Mouse (Mus musculus) CH12.LX (cell line): ENCODE results near the gene Zc3hav1l. TPM values are rescaled to one million over a fixed set of nuclear protein-coding genes. Genes with fewer than 3 reads are reported as not detected.

ENCODE experiments used
- DNase-seq: peaks from one replicate; pipeline ENCODE4 v3.0.0-alpha.2; 2013; ENCODE audit errors: extremely low read depth
- H3K27ac ChIP-seq: 2 replicates; pipeline ENCODE4 v1.5.1; 2012; ENCODE audit warnings: low read depth, mild to moderate bottlenecking, control low read depth, moderate library complexity; ENCODE audit not compliant: insufficient read depth
- H3K27me3 ChIP-seq: replicated peaks from 2 replicates; pipeline ENCODE3; 2012; ENCODE audit warnings: inconsistent platforms
- H3K36me3 ChIP-seq, 2 experiments: replicated peaks in 1 of 2; 2 replicates each; pipeline versions ENCODE3 to v1.6.1; 2012; ENCODE audit warnings: inconsistent platforms in 1 of 2, low read length in 1 of 2, mild to moderate bottlenecking in 1 of 2, mixed read lengths in 1 of 2, moderate library complexity in 1 of 2; ENCODE audit not compliant: control insufficient read depth in 1 of 2, insufficient read depth in 1 of 2
- H3K4me1 ChIP-seq, 2 experiments: 2 replicates each; pipeline ENCODE4 v1.6.1; 2012; ENCODE audit warnings: inconsistent platforms in 1 of 2, moderate library complexity in 1 of 2; ENCODE audit not compliant: insufficient read depth in 2 of 2, control insufficient read depth in 1 of 2
- H3K4me2 ChIP-seq: 2 replicates; pipeline ENCODE4 v1.6.1; 2012; ENCODE audit warnings: low read depth, mild to moderate bottlenecking, control low read depth; ENCODE audit not compliant: poor library complexity, insufficient read depth, severe bottlenecking
- H3K4me3 ChIP-seq, 3 experiments: fragments of 150-350 bp in 1 of 3; sonication (generic) in 1 of 3; replicated peaks in 1 of 3; 2 replicates each; pipeline versions ENCODE3 to v1.5.1; 2011 to 2012; ENCODE audit warnings: low read depth in 2 of 3, low read length in 2 of 3, mild to moderate bottlenecking in 2 of 3, moderate library complexity in 2 of 3, control low read depth in 1 of 3, improper control_type of control experiment in 1 of 3, inconsistent platforms in 1 of 3, mixed read lengths in 1 of 3; ENCODE audit not compliant: poor library complexity in 1 of 3
- H3K79me2 ChIP-seq: replicated peaks from 2 replicates; pipeline ENCODE4 v1.6.1; 2012; ENCODE audit warnings: mild to moderate bottlenecking, moderate library complexity; ENCODE audit not compliant: control insufficient read depth, poor library complexity, insufficient read depth, severe bottlenecking; ENCODE audit errors: extremely low read depth
- H3K9ac ChIP-seq: 2 replicates; pipeline ENCODE4 v1.6.1; 2012; ENCODE audit warnings: low read depth, mild to moderate bottlenecking, control low read depth, moderate library complexity; ENCODE audit not compliant: insufficient read depth
- H3K9me3 ChIP-seq: replicated peaks from 2 replicates; pipeline ENCODE3; 2012; ENCODE audit warnings: low read length, inconsistent platforms, mixed read lengths
- CTCF ChIP-seq, 2 experiments: IDR thresholded peaks in 1 of 2; conservative IDR thresholded peaks in 1 of 2; 2 replicates each; pipeline ENCODE4 v1.5.1; 2011 to 2012; ENCODE audit warnings: low read depth in 2 of 2, low read length in 2 of 2, improper control_type of control experiment in 1 of 2, inconsistent platforms in 1 of 2, mild to moderate bottlenecking in 1 of 2, moderate library complexity in 1 of 2
- ETS1 ChIP-seq: conservative IDR thresholded peaks from 2 replicates; pipeline ENCODE4 v1.6.1; 2012; ENCODE audit warnings: low read depth, mild to moderate bottlenecking, inconsistent platforms, low read length, improper control_type of control experiment, moderate library complexity
- IRF4 ChIP-seq: IDR thresholded peaks from 2 replicates; pipeline ENCODE4 v1.6.1; 2014; ENCODE audit warnings: low read depth, mild to moderate bottlenecking, inconsistent platforms, low read length, improper control_type of control experiment
- JUND ChIP-seq: conservative IDR thresholded peaks from 2 replicates; pipeline ENCODE4 v1.6.1; 2011; ENCODE audit warnings: low read depth, low read length, improper control_type of control experiment
- KAT2A ChIP-seq: IDR thresholded peaks from 2 replicates; pipeline ENCODE4 v1.6.1; 2012; ENCODE audit warnings: low read length, improper control_type of control experiment, inconsistent platforms; ENCODE audit not compliant: insufficient replicate concordance
- MAX ChIP-seq: IDR thresholded peaks from 2 replicates; pipeline ENCODE4 v1.6.1; 2011; ENCODE audit warnings: low read length, improper control_type of control experiment
- MAZ ChIP-seq: IDR thresholded peaks from 2 replicates; pipeline ENCODE4 v1.6.1; 2012; ENCODE audit warnings: low read depth, mild to moderate bottlenecking, inconsistent platforms, low read length, improper control_type of control experiment, moderate library complexity
- MXI1 ChIP-seq: IDR thresholded peaks from 2 replicates; pipeline ENCODE4 v1.6.1; 2011; ENCODE audit warnings: mild to moderate bottlenecking, low read depth, low read length, improper control_type of control experiment
- NELFE ChIP-seq: IDR thresholded peaks from 2 replicates; pipeline ENCODE4 v1.6.1; 2011; ENCODE audit warnings: low read depth, low read length, improper control_type of control experiment
- NRF1 ChIP-seq: IDR thresholded peaks from 2 replicates; pipeline ENCODE4 v1.6.1; 2014; ENCODE audit warnings: low read depth, mild to moderate bottlenecking, inconsistent platforms, low read length, improper control_type of control experiment, moderate library complexity
- PAX5 ChIP-seq: IDR thresholded peaks from 2 replicates; pipeline ENCODE4 v1.6.1; 2012; ENCODE audit warnings: low read length, inconsistent platforms, mixed read lengths
- POLR2A ChIP-seq: IDR thresholded peaks from 2 replicates; pipeline ENCODE4 v1.6.1; 2011; ENCODE audit warnings: low read depth, mild to moderate bottlenecking, improper control_type of control experiment, low read length
- POLR2AphosphoS2 ChIP-seq: IDR thresholded peaks from 2 replicates; pipeline ENCODE4 v1.6.1; 2011; ENCODE audit warnings: low read depth, low read length, improper control_type of control experiment
- RAD21 ChIP-seq: IDR thresholded peaks from 2 replicates; pipeline ENCODE4 v1.6.1; 2011; ENCODE audit warnings: low read depth, mild to moderate bottlenecking, low read length, improper control_type of control experiment, moderate library complexity
- SMC3 ChIP-seq: IDR thresholded peaks from 2 replicates; pipeline ENCODE4 v1.6.1; 2011; ENCODE audit warnings: low read depth, low read length, improper control_type of control experiment
- TBP ChIP-seq: conservative IDR thresholded peaks from 2 replicates; pipeline ENCODE4 v1.6.1; 2011; ENCODE audit warnings: low read depth, low read length, improper control_type of control experiment
- UBTF ChIP-seq: IDR thresholded peaks from 2 replicates; pipeline ENCODE4 v1.6.1; 2012; ENCODE audit warnings: low read depth, mild to moderate bottlenecking, inconsistent platforms, low read length, improper control_type of control experiment, moderate library complexity
- USF2 ChIP-seq: conservative IDR thresholded peaks from 2 replicates; pipeline ENCODE4 v1.6.1; 2011; ENCODE audit warnings: low read depth, low read length, improper control_type of control experiment
- ZC3H11A ChIP-seq: IDR thresholded peaks from 2 replicates; pipeline ENCODE4 v1.6.1; 2012; ENCODE audit warnings: low read depth, mild to moderate bottlenecking, inconsistent platforms, low read length, improper control_type of control experiment
- ZNF384 ChIP-seq: IDR thresholded peaks from 2 replicates; pipeline ENCODE4 v1.6.1; 2012; ENCODE audit warnings: low read depth, low read length, improper control_type of control experiment, inconsistent platforms
- dilution Hi-C: fragments of 300-500 bp; cut with MboI; formaldehyde crosslinking; loops from 2 replicates; pipeline ENCODE4 v1.14.3; 2020; ENCODE audit warnings: low sequenced_read_pairs; ENCODE audit not compliant: extremely low pct_unique_long_range_greater_than_20kb, extremely low pct_ligation_motif_present
- in situ Hi-C: fragments of 300-500 bp; cut with MboI; formaldehyde crosslinking; loops from 3 replicates; pipeline ENCODE4 v1.14.3; 2019; ENCODE audit warnings: low sequenced_read_pairs, low pct_ligation_motif_present, low pct_unique_long_range_greater_than_20kb, mixed read lengths
- polyA plus RNA-seq: library from polyadenylated mRNA; unstranded; fragments of >175 nt; gene quantifications from 2 replicates; pipeline ENCODE4 v1.2.1, GENCODE M21; 2012; ENCODE audit warnings: low read depth; ENCODE audit not compliant: insufficient read length
- total RNA-seq, 2 experiments: library from RNA; depleted of rRNA; stranded (reverse); fragments of 300-350 nt in 1 of 2; fragments of >200 nt in 1 of 2; gene quantifications; 2 replicates each; pipeline ENCODE4 v1.2.3; 2012 to 2014

Zc3hav1l gene
- total and polyA plus RNA-seq, 3 experiments, result 2.9 to 6.3 (median 3.1) TPM

DNA sequence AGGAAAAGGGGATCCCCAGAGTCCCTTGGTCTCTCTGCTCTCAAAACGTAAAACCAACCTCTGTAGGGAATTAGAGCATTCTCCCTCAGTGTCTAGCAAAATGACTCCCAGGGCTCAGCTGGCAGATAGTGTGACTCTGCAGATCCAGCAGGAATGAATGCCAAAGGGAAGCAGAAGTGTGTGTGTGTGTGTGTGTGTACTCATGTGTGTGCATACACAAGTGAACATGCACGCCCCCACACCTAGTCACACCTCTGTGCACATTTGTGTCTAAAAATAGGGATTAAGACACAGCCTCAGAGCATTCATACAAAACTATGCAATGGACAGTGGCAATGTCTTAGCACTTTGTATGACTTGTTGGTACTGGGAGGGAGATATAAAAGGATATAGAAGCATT is 43.3 kb downstream of the Zc3hav1l start:
- in situ Hi-C loops (loop anchor here (10.0 kb wide), 1 partner anchor 51 kb away; no protein-coding TSS in a partner anchor), dilution Hi-C loops (no loop called here)
- no peaks in the 10 kb centered on the region for H3K9me3 ChIP-seq
- no peak overlapping the region for H3K27ac ChIP-seq
- no peaks in the 10 kb centered on the region for H3K36me3 ChIP-seq
- no peak overlapping the region for H3K9ac ChIP-seq
- no peak overlapping the region for H3K4me3 ChIP-seq
- H3K79me2 ChIP-seq, result no peaks in the 10 kb centered on the region
- no peak overlapping the region for H3K4me2 ChIP-seq
- peaks cover 10 to 56% of the 10 kb centered on the region in 2 experiments for H3K4me1 ChIP-seq
- no peak for TF ChIP-seq KAT2A
- TF ChIP-seq ZNF384, result no peak
- no peak for TF ChIP-seq NELFE
- TF ChIP-seq JUND, result no peak
- TF ChIP-seq CTCF (conservative IDR thresholded peaks at IDR 0.05 in 1 of 2, IDR thresholded peaks at IDR 0.05 in 1 of 2; ENCODE audit: low read depth in 2 of 2, low read length in 2 of 2), result no peak
- no peak for TF ChIP-seq PAX5
- TF ChIP-seq ZC3H11A, result no peak
- no peak for TF ChIP-seq POLR2AphosphoS2
- TF ChIP-seq USF2, result no peak
- no peak for TF ChIP-seq RAD21
- TF ChIP-seq ETS1, result no peak
- no peak for TF ChIP-seq MAX
- TF ChIP-seq POLR2A, result no peak
- TF ChIP-seq TBP, result no peak
- no peaks in the 10 kb centered on the region for H3K27me3 ChIP-seq
- no peak for DNase-seq

DNA sequence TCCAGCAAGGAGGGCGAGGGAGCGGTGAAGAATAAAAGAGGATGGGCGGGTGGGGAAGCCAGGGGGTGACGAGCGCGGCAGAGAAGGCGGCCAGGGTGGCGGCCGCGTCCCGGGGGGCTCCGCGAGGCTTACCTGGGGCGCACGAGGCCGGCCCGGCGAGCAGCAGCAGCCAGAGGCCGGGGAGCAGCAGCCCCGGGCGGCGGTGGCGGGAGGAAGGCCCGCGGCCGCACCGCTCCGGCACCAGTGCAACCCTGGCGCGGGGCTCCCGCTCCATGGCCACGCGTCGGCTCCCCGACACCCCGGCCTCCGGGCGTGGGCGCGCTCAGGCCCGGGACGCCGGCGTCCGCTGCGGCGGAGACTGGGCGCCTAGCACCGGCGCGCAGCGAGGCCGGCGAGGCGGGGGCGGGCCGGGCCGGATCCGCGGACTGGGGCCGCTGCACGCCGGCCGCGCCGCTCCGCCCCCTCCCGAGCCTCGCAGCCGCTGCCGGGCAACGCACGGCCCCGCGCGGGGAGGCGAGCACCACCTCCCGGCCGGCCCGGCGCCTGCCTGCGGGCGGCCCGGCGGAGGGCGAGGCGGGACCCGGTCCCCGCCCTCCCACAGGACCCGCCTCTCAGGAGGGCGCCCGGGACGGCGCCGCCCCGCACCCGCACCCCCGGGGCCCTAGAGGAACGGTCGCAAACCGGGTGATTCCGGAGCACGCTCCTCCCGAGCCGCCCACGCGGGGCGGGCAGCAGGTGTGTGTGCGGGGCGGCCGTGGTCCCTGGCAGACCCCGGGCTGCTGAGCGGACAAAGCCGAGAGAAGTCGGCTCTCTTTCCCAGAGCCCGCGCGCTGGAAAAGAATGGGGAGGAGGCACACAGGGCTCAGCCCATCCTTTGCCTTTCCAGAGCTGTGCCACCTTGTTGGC is 45.1 kb downstream of the Zc3hav1l start, which contains the start of gene D630045J12Rik:
Gene D630045J12Rik, minus strand, starts transcription at position 274 of the 906 bp plus-strand sequence.
- in situ Hi-C loops, result loop anchor here (10.0 kb wide), 1 partner anchor 49 kb away; no protein-coding TSS in a partner anchor
- DNase-seq, result peak; percentile 31
- no peaks in the 10 kb centered on the region for H3K36me3 ChIP-seq
- no peaks in the 10 kb centered on the region for H3K79me2 ChIP-seq
- peak within 1 kb of the TSS; percentile 42 to 79 (median 73) for H3K4me3 ChIP-seq
- H3K9ac ChIP-seq, result peak within 1 kb of the TSS; percentile 78
- no peak within 1 kb of the TSS for H3K27ac ChIP-seq
- H3K9me3 ChIP-seq, result no peaks in the 10 kb centered on the region
- dilution Hi-C loops, result no loop called here
- H3K4me2 ChIP-seq, result peak within 1 kb of the TSS; percentile 86
- no peaks in the 10 kb centered on the region for H3K27me3 ChIP-seq
- peaks cover 13 to 74% of the 10 kb centered on the region in 2 experiments for H3K4me1 ChIP-seq
- peak; percentile 44 for TF ChIP-seq NRF1
- TF ChIP-seq IRF4, result no peak
- peak in 1 of 2 experiments; percentile 48; a peak in 2 of 4 replicates for TF ChIP-seq CTCF (conservative IDR thresholded peaks at IDR 0.05 in 1 of 2, IDR thresholded peaks at IDR 0.05 in 1 of 2; ENCODE audit: low read depth in 2 of 2, low read length in 2 of 2)
- TF ChIP-seq POLR2A, result no peak; the same call in 1 of the 2 replicates
- TF ChIP-seq UBTF, result peak; percentile 82
- TF ChIP-seq MXI1, result peak; percentile 17; the same call in 1 of the 2 replicates
- peak; percentile 5 for TF ChIP-seq RAD21
- peak; percentile 17 for TF ChIP-seq SMC3
- TF ChIP-seq MAZ, result no peak
